Mouse (Mus musculus) kidney, embryonic 14.5 days (tissue): Measurements from ENCODE around the gene Pga5. TPM values are rescaled to one million over a fixed set of nuclear protein-coding genes. Genes with fewer than 3 reads are reported as not detected.
A peak's percentile ranks its signal among the peaks of the same experiment; 100 is the strongest.

Experiments used
- ATAC-seq: fragments of 200-750 bp; cut with Nextera tagmentation; 2 replicates; pipeline ENCODE4 v1.8.0; 2017; ENCODE audit warnings: moderate number of reproducible peaks, mild to moderate bottlenecking, moderate TSS enrichment, moderate library complexity; ENCODE audit not compliant: low FRiP score, low TSS enrichment
- H3K27ac ChIP-seq: fragments of 300-500 bp; sonication (generic); 2 replicates; pipeline ENCODE4 v1.5.1; 2014; ENCODE audit warnings: low read depth, mild to moderate bottlenecking, low read length, moderate library complexity, mixed read lengths
- H3K27me3 ChIP-seq: fragments of 300-500 bp; sonication (generic); 2 replicates; pipeline ENCODE4 v1.6.1; 2014; ENCODE audit warnings: mild to moderate bottlenecking, low read length; ENCODE audit not compliant: control insufficient read depth, insufficient read depth
- H3K36me3 ChIP-seq: fragments of 300-500 bp; sonication (generic); 2 replicates; pipeline ENCODE4 v1.6.1; 2014; ENCODE audit warnings: low read length, mixed read lengths; ENCODE audit not compliant: control insufficient read depth, insufficient read depth
- H3K4me1 ChIP-seq: fragments of 300-500 bp; sonication (generic); 2 replicates; pipeline ENCODE4 v1.6.1; 2014; ENCODE audit warnings: low read length, mixed read lengths; ENCODE audit not compliant: control insufficient read depth, insufficient read depth
- H3K4me2 ChIP-seq: fragments of 300-500 bp; sonication (generic); replicated peaks from 2 replicates; pipeline ENCODE4 v1.6.1; 2014; ENCODE audit warnings: low read depth, mild to moderate bottlenecking, low read length
- H3K4me3 ChIP-seq: fragments of 300-500 bp; sonication (generic); 2 replicates; pipeline ENCODE4 v1.5.1; 2014; ENCODE audit warnings: mild to moderate bottlenecking, low read length
- H3K9ac ChIP-seq: fragments of 300-500 bp; sonication (generic); 2 replicates; pipeline ENCODE4 v1.6.1; 2014; ENCODE audit warnings: low read depth, mild to moderate bottlenecking, low read length, moderate library complexity
- H3K9me3 ChIP-seq: fragments of 300-500 bp; sonication (generic); 2 replicates; pipeline ENCODE4 v1.6.1; 2016; ENCODE audit warnings: low read length; ENCODE audit not compliant: control insufficient read depth
- WGBS: fragments of 180-500 bp; shearing (Covaris S2); extraction: QIAGEN DNeasy Blood & Tissue Kit; methylation state at CpG from one replicate; pipeline ENCODE4 v1.1.7; 2014; 5-methylcytosine and 5-hydroxymethylcytosine counted together
- polyA plus RNA-seq: library from polyadenylated mRNA; unstranded; fragments of >200 nt; fragmentation: Nextera tagmentation; extraction: Ambion mirVana; gene quantifications from 2 replicates; pipeline ENCODE4 v1.2.1, GENCODE M21; 2014

Pga5 gene
- polyA plus RNA-seq, 1 experiment from 2014 or later: not detected

GRCm38 (mm10) chr19:10715476-10715875 lies 37.6 kb upstream of the Pga5 start:
- no peaks in the 10 kb centered on the region for H3K9me3 ChIP-seq
- H3K4me3 ChIP-seq: no peak overlapping the region
- H3K27ac ChIP-seq: no peak overlapping the region
- no peak for ATAC-seq
- WGBS: 91% methylated on average over 6 of the region's 6 CpGs
- no peaks in the 10 kb centered on the region for H3K27me3 ChIP-seq
- H3K36me3 ChIP-seq: peaks cover 34% of the 10 kb centered on the region
- H3K9ac ChIP-seq: no peak overlapping the region
- peaks cover 7% of the 10 kb centered on the region; the same call in 1 of the 2 replicates for H3K4me1 ChIP-seq
- H3K4me2 ChIP-seq: no peak overlapping the region

DNA sequence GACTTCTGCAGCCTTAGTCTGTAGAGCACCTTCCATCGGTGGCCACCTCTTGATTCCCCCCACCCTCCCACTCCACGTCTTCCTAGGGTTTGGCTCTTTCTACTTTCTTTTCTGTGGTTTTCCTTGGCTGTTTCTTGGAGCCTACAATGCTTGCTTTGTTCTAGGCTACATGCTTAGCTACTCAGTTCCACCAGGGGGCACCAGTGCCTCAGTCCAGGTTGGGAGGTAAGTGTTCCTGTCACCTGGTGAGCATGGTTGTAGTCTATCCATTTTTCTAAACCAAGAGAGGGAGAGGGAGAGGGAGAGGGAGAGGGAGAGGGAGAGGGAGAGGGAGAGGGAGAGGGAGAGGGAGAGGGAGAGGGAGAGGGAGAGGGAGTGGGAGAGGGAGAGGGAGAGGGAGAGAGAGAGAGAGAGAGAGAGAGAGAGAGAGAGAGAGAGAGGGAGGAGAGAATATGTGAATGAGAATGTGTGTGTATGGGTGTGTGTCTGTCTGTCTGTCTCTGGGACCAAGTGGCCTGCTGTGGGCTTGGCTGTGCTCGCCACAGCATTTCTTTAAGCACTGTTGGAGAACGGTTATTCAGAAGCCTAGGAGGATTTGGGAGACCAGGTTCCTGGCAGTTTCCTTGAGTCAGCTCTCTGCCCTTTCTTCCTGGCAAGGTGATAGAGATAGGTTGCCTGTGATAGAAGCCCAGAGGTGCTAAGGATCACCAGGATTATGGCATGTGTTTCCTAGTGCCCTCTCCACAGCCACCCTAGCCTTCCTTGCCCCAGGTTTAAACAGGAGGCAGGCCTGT lies 37.0 kb upstream of the Pga5 start:
- no peaks in the 10 kb centered on the region for H3K27me3 ChIP-seq
- 44% methylated on average over 4 of the region's 4 CpGs for WGBS
- no peaks in the 10 kb centered on the region for H3K9me3 ChIP-seq
- H3K9ac ChIP-seq: no peak overlapping the region
- peaks cover 34% of the 10 kb centered on the region for H3K36me3 ChIP-seq
- H3K27ac ChIP-seq: no peak overlapping the region
- no peak overlapping the region for H3K4me2 ChIP-seq
- H3K4me3 ChIP-seq: no peak overlapping the region
- H3K4me1 ChIP-seq: 0 out of 2 replicates have a peak, but pooled peaks cover 2% of the 10 kb centered on the region
- ATAC-seq: peak; percentile 29; the same call in 1 of the 2 replicates

- H3K4me3 ChIP-seq: no peak overlapping the region
- H3K36me3 ChIP-seq: peaks cover 34% of the 10 kb centered on the region
- no peaks in the 10 kb centered on the region; the same call in 1 of the 2 replicates for H3K4me1 ChIP-seq
- H3K27me3 ChIP-seq: no peaks in the 10 kb centered on the region
- no peak overlapping the region for H3K4me2 ChIP-seq
- WGBS: 80% methylated on average over 6 of the region's 6 CpGs
- H3K27ac ChIP-seq: no peak overlapping the region
- no peaks in the 10 kb centered on the region for H3K9me3 ChIP-seq
- H3K9ac ChIP-seq: no peak overlapping the region
- no peak for ATAC-seq
These were observed 36.3 kb upstream of the Pga5 start for GRCm38 (mm10) chr19:10714168-10714567.

- H3K9me3 ChIP-seq: no peaks in the 10 kb centered on the region
- WGBS: 94% methylated on average over 10 of the region's 10 CpGs
- no peak overlapping the region for H3K4me3 ChIP-seq
- H3K36me3 ChIP-seq: peaks cover 34% of the 10 kb centered on the region
- H3K27me3 ChIP-seq: no peaks in the 10 kb centered on the region
- H3K9ac ChIP-seq: no peak overlapping the region
- no peak for ATAC-seq
- no peaks in the 10 kb centered on the region; the same call in 1 of the 2 replicates for H3K4me1 ChIP-seq
- no peak overlapping the region for H3K27ac ChIP-seq
- no peak overlapping the region for H3K4me2 ChIP-seq
These were observed 35.7 kb upstream of the Pga5 start for GRCm38 (mm10) chr19:10713551-10713950.

GRCm38 (mm10) chr19:10712646-10713045 lies 34.8 kb upstream of the Pga5 start:
- no peak overlapping the region for H3K9ac ChIP-seq
- WGBS: 94% methylated on average over 12 of the region's 12 CpGs
- H3K36me3 ChIP-seq: peaks cover 35% of the 10 kb centered on the region
- no peak overlapping the region for H3K4me3 ChIP-seq
- no peak overlapping the region for H3K4me2 ChIP-seq
- H3K9me3 ChIP-seq: no peaks in the 10 kb centered on the region
- H3K4me1 ChIP-seq: no peaks in the 10 kb centered on the region; the same call in 1 of the 2 replicates
- ATAC-seq: no peak
- H3K27ac ChIP-seq: no peak overlapping the region
- H3K27me3 ChIP-seq: no peaks in the 10 kb centered on the region

GRCm38 (mm10) chr19:10712194-10712593 lies 34.3 kb upstream of the Pga5 start:
- Histone ChIP-seq H3K4me3 (no peak overlapping the region), H3K4me2 (no peak overlapping the region), H3K36me3 (peaks cover 39% of the 10 kb centered on the region), H3K27ac (no peak overlapping the region), H3K9ac (no peak overlapping the region), H3K4me1 (no peaks in the 10 kb centered on the region; the same call in 1 of the 2 replicates), H3K9me3 (no peaks in the 10 kb centered on the region), H3K27me3 (no peaks in the 10 kb centered on the region)
- ATAC-seq: no peak
- WGBS: 93% methylated on average over 7 of the region's 7 CpGs

DNA sequence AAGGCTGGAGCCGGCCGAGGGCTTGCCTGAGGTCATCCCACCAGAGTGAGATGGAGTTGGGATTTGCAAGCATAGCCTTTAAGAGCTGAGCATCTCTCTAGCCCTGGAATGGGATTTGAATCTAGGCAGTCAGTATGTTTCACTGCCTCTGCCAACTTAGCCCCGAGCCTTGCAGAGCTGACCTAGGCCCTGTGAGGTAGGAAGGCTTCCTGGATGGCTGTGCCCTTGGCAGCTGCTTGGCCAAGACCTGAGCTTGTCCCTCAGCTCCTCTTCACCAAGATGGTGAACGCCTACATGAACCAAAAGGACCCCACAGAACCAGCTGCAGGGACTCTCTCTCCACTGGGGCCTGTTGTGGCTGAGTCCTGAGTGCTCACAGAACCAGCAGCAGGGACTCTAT lies 32.9 kb upstream of the Pga5 start:
- no peak overlapping the region for H3K9ac ChIP-seq
- H3K4me2 ChIP-seq: no peak overlapping the region
- H3K27me3 ChIP-seq: no peaks in the 10 kb centered on the region
- WGBS: 95% methylated on average over 4 of the region's 4 CpGs
- H3K4me3 ChIP-seq: no peak overlapping the region
- no peak for ATAC-seq
- no peak overlapping the region for H3K27ac ChIP-seq
- H3K9me3 ChIP-seq: no peaks in the 10 kb centered on the region
- peaks cover 47% of the 10 kb centered on the region for H3K36me3 ChIP-seq
- H3K4me1 ChIP-seq: no peaks in the 10 kb centered on the region; the same call in 1 of the 2 replicates

GRCm38 (mm10) chr19:10710088-10710511 lies 32.2 kb upstream of the Pga5 start:
- H3K4me2 ChIP-seq: no peak overlapping the region
- no peaks in the 10 kb centered on the region for H3K9me3 ChIP-seq
- ATAC-seq: peak; percentile 29; the same call in 1 of the 2 replicates
- no peaks in the 10 kb centered on the region; the same call in 1 of the 2 replicates for H3K4me1 ChIP-seq
- no peaks in the 10 kb centered on the region for H3K27me3 ChIP-seq
- H3K27ac ChIP-seq: no peak overlapping the region
- peaks cover 47% of the 10 kb centered on the region for H3K36me3 ChIP-seq
- H3K9ac ChIP-seq: no peak overlapping the region
- 83% methylated on average over 9 of the region's 9 CpGs for WGBS
- H3K4me3 ChIP-seq: no peak overlapping the region

DNA sequence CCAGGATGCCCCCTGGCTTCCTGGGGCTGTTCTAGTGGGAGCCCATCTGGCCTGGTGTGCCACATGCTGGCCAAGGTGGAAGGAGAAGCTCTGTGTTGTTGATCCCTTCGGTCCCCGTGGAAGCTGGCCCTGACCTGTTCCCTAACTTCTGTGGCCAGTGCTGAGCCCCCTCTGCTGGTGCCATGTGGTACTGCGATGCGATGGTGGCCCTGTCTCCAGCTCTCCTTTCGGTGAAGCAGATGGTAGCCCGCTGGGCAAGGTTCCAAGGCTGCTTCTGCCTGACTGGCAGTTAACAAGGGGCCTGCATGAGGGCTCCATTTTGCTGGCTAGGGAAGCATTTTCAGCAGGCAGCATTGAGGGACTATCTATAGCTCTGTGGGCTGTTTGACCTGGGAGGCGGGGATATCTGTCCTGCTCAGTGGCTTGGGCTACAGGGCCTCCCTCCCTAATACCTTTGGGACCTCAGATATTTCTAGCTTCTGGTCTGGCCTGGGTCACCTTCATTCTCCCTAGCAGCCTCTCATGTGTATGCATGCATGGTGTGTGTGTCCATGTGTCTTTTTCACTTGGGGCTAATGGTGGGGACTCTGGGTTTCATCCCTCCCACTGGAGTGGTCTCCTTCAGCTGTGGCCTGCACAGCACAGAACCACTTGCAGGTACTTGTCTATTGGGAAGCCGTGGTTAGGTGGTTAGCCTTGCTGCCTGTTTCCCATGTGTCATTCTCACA lies 31.7 kb upstream of the Pga5 start:
- Histone ChIP-seq H3K27me3 (no peaks in the 10 kb centered on the region), H3K9ac (no peak overlapping the region), H3K4me2 (no peak overlapping the region), H3K9me3 (no peaks in the 10 kb centered on the region), H3K27ac (no peak overlapping the region), H3K4me3 (no peak overlapping the region), H3K36me3 (peaks cover 47% of the 10 kb centered on the region), H3K4me1 (no peaks in the 10 kb centered on the region; the same call in 1 of the 2 replicates)
- peak; percentile 62 for ATAC-seq
- WGBS: 24% methylated on average over 8 of the region's 8 CpGs
